Mouse (Mus musculus) right cerebral cortex, adult 2 months (tissue): ENCODE measurements around the gene Sdhaf4.
A peak's percentile ranks its signal among the peaks of the same experiment; 100 is the strongest.
"Not testable (repeated sequence)": the region's sequence is repeated elsewhere in the genome, so short reads cannot be mapped to it uniquely, and the experiment has no call there.

ENCODE experiments used
- DNase-seq, 2 experiments: peaks; one replicate each; pipeline ENCODE4 v3.0.0; 2021 to 2022; ENCODE audit warnings: low spot score in 2 of 2

Gene Sdhaf4

DNA sequence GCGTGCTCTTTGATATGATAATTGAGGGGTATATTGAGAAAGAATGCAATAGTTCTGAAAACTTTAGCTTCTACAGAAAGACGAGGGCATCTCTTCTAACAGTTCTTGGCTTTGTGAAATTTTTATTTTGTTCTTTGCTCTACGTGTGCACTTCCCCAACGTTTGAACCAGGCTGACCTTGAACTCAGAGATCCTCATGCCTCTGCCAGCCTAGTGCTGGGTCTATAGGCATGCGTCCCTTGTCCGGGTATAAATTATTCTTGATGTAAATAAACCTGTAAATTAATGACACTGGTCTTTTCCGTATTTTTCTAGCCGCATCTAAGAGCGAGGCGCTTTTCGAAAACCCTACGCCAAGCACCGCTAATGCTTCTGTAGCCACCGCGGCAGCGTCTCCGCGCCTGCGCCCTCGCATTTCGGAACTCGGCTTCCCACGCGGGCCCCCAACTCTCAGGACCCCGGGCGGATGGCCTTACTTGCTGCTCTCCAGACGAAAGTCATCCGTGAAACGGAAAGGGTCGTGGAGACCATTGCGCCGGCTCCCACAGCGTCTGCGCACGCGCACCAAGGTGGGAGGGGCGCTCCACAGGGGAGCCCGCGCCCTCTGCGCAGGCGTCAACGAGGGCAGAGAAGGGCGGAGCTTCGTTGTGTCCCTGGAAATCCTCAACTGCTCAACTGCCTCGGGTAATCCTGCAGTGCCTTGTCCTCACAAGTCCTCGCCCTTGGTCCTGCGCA, at the start of gene Sdhaf4:
Gene Sdhaf4 (minus strand): TSS at position 587 of the 735 bp plus-strand sequence.
- DNase-seq = peak; percentile 89 to 92

DNA sequence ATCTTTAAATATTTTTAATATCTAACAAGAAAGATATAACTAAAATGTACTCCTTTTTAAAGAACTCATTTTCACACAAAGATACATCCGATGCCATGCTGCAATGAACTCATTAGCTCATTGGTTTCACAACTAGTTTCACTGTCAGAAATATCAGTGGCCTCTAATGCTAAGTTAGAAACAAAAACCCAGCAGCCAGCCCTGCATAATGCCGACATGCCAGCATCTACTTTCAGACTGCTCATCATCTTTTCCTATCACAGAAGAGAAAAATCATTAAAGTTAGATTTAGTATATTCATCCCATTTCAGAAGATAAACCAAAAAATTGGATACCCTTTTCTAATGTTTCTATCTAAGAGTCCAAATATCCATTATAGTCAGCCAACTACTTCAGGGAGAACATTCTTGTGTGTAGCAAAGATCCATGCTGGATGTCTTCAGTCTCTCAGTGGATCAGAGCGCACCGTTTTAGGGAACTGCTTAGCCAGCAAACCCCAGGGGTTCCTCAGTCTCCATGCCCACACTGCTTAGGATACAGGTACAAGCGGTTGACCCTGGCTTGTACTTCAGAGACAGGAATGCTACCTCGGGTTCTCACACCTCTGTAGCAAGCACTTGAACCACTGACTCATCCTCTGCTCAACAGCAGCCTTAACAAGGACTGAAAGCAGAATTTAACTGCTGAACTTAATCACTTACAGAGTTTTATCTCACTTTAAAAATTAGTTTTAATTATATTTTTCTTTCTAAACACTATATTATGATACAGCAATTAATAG, 41.5 kb upstream of the Sdhaf4 start:
- DNase-seq = no peak

DNA sequence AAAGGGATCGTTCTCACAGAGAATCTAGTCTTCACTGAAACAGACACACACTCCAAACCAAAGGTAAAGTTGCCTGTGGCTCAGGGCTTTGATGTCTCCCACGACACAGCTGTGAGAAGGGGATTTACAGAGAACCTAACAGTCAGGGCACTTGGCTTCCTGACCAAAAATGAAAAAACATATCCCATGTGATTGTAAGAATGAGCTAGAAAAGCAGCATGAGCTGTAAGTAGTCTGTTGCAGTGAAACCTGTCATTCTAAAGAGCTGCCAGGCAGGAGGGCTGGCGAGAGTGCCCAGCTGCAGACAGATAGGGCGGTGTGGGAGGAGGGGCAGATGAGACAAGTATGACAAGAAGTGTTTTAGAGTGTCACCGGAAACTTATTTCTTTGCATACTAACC, 40.2 kb upstream of the Sdhaf4 start:
- DNase-seq = no peak

DNA sequence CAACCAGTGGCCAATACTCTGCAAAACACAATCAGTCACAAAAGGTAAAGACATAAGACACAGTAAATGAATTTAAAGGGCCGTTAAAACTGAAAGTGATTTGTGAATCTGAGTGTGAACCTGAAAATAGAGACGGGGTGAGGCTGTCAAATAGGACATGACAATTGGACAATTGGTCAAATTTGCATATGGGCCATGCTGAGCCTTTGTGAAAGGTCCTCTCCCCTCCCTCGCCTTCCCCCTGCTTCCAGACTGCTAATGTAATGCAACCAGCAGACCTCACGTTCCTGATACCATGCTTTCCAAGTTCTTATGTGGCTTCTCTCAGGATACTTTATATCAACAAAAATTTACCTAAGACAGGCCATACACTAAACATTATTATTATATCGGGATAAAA, 37.6 kb upstream of the Sdhaf4 start:
- DNase-seq = no peak

DNA sequence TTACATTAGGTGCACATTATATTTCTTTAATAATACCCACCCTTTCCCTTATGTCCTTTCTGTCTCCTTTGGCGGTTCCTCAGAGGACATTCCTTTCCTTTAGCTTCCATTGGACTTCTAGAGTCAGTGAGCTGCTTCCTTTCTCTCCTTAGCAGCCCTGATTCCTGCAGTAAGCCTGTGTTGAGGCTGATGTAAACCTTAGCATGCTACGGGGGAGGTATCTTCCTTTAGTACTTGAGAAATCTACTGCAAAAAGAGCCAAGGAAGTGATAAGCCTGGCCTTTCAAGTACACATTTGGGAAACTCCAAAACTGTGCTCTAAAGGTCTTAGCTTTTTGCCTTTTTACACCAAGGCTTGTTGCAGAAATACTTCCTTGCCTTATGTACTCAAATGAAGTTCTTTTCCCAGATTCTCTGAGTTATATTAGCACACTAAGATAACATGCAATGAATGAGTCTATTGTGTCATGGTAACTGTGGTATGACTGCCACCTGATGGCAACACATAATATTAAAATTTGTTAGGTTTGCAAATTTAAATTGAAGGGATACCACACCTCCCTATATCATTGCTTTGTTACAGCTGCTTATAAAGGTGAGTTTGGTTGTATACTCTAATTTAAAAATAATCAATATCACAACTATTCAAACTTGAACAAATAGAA, 28.4 kb upstream of the Sdhaf4 start:
- DNase-seq = no peak

DNA sequence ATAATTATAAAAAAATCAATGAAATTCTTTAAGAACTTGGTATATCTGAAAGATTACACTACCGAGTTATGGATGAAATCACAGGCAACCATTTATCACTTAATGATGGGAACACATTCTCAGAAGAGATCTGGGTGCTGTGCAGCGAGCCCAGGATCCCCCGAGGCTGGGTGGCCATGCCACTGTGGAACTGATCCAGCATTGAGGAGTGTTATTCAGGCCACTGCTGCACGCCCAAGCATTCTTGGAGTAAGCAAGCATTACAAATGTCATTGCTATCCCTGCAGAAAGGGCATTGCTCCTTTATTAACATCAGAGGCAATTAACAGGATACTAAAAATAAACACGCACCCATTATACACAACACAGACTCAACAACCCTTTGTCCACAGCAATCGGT, 5.4 kb upstream of the Sdhaf4 start:
- no peak for DNase-seq

DNA sequence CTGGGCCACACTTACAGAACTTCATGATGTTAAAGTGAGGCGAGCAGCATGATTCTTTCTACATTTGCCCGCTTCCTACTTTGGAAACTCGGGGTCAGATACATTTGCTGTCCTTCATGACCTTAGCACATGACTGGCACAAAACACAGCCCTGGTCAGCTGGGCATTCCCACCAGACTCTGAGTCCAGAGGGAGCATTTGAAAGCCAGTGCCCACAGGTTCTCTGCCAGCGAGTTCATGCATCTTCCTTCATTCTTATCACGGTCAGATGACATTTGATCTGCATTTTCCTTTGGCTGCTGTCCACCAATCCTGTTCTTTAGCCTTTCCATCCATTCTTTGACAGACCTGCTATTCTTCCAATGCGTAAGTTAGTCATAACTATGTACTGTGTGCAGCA, 4.6 kb upstream of the Sdhaf4 start:
- DNase-seq = no peak

DNA sequence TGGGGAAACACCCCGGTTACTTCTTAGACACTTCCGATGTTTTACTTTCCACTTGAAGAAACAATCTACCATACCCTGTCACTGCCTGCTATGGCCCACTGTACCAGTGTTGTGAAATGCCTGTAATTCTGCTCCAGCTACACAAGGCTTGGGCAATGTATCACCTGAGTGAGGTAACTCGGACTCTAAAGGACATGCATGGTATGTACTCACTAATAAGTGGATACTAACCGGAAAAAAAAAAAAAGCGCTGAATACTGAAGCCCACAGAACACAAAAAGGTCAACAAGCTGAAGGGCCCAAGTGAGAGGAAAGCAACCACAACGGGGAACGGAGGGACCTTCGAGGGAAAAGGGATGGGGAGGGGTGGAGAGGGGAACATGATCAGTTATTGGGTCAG, 2.2 kb upstream of the Sdhaf4 start:
- no peak for DNase-seq

DNA sequence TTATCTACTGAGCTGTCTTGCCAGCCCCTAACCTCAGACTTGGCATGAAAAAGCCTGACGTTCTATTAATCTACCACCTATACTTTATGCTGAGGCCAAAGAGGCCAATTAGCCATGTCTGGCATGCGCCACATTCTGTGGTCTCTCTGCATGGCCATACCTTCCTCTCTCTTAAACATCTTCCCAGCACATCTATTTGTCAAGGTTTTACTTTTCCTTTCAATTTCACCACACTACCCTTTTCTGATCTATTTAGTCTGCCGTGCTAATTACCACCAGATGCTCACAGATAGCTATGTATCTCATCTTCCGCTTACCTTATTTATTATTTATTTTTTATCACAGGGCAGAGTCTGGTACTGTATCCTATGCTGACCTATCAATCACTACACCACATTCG, 6.1 kb downstream of the Sdhaf4 start:
- DNase-seq = no peak

DNA sequence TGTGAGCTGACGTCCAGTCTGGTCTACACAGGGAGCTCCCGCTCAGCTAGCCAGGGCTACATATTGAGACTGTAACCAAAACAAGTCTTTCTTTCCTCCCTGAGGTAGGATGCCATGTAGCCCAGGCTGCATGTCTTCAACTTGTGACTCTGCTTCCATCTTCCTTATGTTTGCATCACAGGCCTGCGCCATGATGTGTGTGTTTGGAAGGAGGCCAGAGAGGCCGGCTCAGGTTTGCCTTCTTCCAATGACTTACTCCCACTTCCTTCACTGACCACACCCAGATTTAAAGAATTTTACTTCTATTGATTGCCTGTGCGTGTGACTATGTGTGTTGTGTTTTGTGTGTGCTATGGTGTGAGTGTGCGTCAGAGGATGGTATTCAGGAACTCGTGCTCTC, 6.6 kb downstream of the Sdhaf4 start:
- no peak for DNase-seq

DNA sequence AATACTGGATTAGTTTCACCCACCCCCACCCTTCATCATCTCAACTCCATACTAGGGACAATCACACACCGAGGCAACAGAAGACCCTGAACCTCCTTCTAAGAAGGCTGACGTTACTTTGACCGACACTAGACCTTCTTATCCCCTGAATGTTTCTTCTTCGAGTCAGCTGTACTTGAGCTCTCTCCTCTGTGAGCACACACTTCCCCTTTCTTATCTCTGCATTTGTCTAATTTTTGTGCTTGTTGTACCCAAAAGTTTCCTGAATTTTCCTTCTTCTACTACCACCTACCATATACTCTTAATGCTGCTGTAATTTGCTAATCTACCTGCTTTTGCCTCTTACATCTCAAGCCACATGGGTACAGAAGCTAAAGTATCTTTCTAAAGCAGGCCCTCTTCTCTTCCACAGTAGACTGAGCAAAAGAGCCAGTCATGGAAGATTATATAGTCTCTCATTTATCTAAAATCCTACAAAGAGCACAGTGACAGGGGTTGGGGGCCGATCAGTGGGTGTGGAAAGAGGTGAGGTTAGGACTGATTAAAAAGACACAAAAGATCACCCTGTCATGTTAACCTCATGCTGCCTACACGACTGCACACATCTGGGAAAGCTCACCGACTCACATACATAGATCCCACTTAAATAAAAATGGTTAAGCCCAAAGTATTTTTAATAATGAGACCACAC, 7.2 kb downstream of the Sdhaf4 start:
- DNase-seq = no peak

DNA sequence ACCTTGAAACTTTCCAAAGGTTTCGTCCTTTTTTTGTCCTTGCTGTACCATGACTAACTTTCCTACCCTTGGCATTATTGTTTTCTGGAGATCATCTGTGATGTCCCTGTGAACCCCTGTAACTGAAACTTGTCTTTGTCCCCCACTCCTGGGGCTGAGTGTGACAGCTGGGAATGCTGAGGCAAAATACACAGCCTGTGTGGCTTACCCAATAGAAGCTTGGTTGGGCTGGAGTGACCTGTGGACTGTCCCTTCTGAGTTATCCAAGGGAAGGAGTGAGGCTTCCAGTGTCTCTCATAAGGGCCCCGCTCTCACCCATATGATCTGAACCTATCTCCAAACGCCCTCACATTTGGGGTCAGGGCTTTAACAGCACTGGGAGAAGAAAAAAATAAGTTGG, 8.0 kb downstream of the Sdhaf4 start:
- no peak for DNase-seq

DNA sequence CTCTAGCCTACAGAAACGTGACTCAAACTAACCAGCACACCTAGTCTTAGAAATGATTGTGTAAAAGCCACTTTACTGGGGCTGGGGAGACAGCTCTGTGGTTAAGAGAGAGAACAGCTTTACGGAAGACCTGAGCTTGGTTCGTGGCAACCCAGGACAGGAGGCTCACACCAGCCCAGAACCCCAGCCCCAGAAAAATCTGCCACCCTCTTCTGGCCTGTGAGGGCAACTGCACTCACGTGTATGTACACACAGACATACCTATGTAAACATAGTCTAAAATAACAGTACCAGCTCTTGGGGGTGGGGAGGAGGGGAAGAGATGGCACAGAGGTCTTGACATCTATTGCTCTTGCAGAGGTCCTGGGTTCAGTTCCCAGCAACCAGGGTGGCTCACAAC, 10.0 kb downstream of the Sdhaf4 start:
- no peak for DNase-seq

DNA sequence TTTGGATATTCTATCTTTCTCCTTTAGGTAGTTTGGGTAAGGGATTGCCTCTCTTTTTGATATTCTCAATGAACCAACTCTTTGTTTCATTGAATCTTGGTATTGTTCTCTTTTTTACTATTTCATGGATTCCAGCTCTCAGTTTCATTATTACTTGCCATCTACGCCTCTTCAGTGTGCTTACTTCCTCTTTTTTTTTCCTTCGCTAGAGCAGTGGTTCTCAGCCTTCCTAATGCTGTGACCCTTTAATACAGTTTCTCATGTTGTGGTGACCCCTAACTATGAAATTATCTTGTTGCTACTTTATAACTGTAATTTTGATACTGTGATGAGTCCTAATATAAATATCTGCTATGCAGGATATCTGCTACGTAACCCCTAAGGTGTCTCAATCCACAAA, 22.3 kb downstream of the Sdhaf4 start:
- DNase-seq = no peak

DNA sequence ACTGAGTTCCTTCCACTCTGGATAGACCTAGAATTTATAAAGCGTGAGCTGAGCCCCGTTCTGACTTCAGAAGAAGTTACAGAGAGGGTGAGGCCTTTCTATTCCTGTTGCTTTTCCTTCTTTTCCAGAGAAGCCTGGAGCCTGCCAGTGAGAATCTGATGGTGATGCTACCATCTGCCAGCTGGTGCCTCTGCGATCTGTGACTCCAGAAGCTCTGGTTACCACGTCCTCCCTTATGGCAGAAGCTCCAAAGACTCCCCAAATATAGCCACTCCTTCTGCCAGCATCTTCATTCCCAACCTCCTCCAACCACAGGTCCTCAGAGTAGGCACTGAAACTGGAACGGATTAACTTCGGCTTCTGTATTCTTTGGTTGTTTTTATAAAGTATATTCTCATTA, 27.2 kb downstream of the Sdhaf4 start:
- DNase-seq = peak; percentile 40 to 64

DNA sequence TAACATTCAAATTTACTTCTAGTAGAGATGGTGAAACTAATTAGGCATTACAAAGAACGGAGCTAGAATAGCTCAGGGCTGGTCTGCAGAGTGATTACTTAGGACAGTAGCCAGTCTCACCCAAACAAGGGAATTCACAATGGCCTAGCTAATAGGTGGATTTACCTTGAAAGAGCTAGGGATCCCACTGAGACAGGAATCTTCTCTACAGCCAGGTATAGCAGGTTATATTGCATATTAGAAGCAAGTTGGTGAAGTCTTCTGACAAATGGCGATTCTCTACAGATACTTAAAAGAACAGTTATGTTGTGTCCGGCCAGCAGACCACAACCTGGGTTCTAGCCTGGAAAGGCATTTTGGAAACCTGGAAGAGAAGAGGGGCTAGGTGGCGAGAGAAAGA, 34.3 kb downstream of the Sdhaf4 start:
- DNase-seq = not testable (repeated sequence)

DNA sequence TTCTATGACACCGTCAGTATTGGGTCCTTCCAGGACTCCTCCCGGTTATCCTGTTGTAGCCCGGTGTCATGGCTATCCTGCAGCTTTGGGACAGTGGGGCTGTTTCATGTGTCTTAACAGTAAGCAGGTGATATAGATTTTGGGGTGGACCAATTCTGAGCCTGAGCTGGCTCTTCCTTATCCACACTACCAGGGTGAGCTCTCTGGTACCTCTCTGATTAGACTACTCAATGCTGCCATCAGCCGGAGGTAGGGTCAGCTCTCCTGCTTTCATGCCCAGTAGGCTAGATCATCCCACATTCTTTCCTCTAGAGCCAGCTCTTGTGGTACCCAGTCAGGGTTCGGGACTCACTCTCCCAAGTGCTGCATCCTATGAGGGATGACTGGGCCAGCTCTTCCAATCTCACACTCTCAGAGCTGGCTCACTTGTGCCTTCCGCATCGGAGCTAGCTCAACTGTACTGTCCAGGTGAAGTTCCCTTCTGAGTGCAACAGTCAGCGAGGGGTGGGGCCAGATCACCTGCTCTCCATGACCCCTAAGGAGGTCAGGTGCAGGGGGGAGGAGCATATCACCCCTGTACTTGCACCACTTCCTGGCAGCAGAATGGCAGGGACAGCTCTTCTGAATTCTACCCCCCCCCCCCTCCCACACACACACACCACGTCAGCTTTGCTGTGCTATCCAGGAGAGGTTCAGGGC, 37.3 kb downstream of the Sdhaf4 start:
- no peak for DNase-seq

DNA sequence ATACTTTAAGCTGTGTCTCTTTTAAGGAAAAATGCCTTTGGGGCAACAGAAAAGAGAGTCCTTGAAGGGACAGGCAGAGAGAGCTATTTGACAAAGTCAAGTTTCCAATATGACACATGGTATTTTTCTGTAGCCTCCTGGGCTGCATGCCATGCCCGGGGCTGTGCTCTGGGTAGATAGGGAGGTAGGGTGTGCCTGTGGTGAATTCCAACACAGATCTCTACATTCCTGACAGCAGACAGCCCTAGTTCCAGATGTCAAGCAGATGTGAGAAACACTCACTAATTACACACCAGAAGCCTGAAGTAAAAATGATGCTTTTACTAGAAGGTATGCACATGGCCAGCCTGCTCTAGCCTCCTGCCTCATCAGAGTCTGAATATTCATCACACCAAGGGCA, 39.2 kb downstream of the Sdhaf4 start:
- DNase-seq = no peak

DNA sequence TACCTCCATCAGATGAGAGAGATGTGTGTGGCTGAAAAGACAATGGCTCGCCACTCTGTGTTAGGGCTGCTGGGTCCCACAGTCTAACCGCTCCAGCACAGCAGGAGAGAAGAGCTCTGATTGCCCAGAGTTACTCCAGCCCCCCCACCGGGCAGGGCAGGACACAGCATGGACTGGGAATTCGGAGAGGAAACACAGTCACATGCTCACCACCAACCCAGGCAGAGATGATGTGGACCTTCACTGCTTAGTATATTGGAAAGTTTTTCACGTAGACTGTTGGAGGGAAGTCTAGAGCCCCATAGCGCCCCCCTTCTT, 46.1 kb downstream of the Sdhaf4 start:
- DNase-seq = no peak

DNA sequence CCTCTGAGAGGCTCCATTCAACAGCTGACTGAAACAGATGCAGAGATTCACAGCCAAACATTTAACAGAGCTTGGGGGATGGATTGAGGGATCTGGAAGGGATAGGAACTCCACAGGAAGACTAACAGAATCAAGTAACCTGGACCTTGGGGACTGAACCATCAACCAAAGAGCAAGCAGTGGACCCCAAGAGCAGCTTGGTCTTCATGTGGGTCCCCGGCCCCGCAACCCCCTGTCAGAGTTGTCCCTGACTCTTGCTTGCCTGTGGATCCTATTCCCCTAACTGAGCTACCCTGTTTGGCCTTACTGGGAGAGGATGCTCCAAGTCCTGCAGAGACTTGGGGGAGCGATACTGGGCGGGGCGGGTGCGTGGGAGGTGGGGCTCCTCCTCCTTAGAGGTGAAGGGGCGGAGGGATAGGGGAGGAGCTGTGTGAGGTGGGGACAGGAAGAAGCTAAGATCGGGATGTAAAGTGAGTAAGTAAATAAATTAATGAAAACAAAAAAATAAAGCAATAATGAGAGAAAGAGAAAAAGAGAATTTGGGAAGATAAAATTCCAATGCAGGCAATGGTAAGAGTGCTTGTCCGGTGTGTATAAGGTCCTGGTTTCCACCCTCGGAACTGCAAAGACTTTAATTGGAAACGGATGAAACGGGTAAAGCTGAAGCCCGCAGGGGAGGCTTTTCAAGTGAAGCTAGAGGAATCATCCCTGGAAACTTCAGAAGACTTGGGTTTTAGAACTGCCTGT, 46.6 kb downstream of the Sdhaf4 start:
- no peak for DNase-seq

DNA sequence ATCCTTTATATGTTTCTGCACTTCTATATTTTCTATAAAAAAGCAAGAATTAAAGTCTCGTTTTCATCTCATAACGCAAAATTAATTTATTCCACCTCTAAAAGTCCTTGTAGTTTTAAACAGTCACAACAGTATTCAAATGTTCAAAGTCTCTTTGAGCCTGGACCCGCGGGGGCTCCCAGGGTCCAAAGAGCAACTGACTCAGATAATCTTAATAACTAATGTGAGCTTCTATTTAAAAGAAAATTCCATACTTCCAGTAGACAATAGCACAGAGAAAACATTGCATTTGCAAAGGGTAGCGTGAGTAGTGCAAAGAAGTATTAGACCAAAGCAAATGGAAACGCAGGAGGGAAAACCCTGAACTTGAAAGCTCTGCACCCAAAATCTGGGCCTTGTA, 47.4 kb downstream of the Sdhaf4 start:
- no peak for DNase-seq
